In genomic region chr1:38766661-38767572, GRCm38 (mm10) we compare ENCODE assay signal across 9 mouse cellular contexts.
A peak's percentile ranks its signal among the peaks of the same experiment; 100 is the strongest.
DNase-seq lines count a peak whose midpoint lies in the region; ATAC-seq and TF ChIP-seq lines count a peak whose summit lies in the region.
"Had no signal": no experiment of that assay in that cellular context is flagged by ENCODE, and none has a peak within 500 bp of the region (broad histone marks: within the 10 kb centered on the region; RNA-seq: fewer than 3 reads in every experiment).

No protein-coding gene starts in this region.

- H3K4me1 ChIP-seq in heart, embryonic 16.5 days (ENCODE audit: control insufficient read depth, insufficient read depth, low read length), result peaks cover 4% of the 10 kb centered on the region; the same call in 1 of the 2 replicates

- WGBS in heart, embryonic 16.5 days, result 26% methylated on average over 18 of the region's 18 CpGs

- no peak overlapping the region for H3K9ac ChIP-seq in heart, embryonic 16.5 days (ENCODE audit: low read length)

- no peak overlapping the region for H3K4me3 ChIP-seq in heart, embryonic 16.5 days (ENCODE audit: low read length)
- no peak overlapping the region for H3K4me3 ChIP-seq in layer of hippocampus, adult 2 months

- no peaks in the 10 kb centered on the region for H3K9me3 ChIP-seq in heart, embryonic 16.5 days (replicated peaks; ENCODE audit: control insufficient read depth, low read length)

- H3K27me3 ChIP-seq in heart, embryonic 16.5 days (ENCODE audit: control insufficient read depth, insufficient read depth, low read length), result no peaks in the 10 kb centered on the region
- H3K27me3 ChIP-seq: Patski had no signal

- DNase-seq in MEL-GATA-1-ER (ENCODE audit: extremely low read depth, low read depth), result peak; percentile 62
- DNase-seq in embryo, embryonic 9.5 days (ENCODE audit: extremely low spot score), result peak; percentile 90
- peak; percentile 46 to 52 for DNase-seq in kidney, postnatal 25 days
- DNase-seq in testis, postnatal 14 days (ENCODE audit: low spot score), result peak; percentile 68
- DNase-seq in gastrocnemius, adult 18-20 months (ENCODE audit: low spot score), result no peak
- DNase-seq in layer of hippocampus, adult 2 months (ENCODE audit: low spot score in 2 of 2), result no peak

- peak; percentile 79 for ATAC-seq in heart, embryonic 16.5 days (replicated peaks; ENCODE audit: extremely low read depth, insufficient read depth, low FRiP score)
- peak; percentile 88 for ATAC-seq in megakaryocyte progenitor cell, adult 5-6 weeks (replicated peaks; ENCODE audit: poor library complexity)
- ATAC-seq: Patski had no signal

- H3K27ac ChIP-seq in heart, embryonic 16.5 days (ENCODE audit: low read length), result no peak overlapping the region
- H3K27ac ChIP-seq in layer of hippocampus, adult 2 months, result no peak overlapping the region

- no peaks in the 10 kb centered on the region for H3K36me3 ChIP-seq in heart, embryonic 16.5 days (ENCODE audit: control insufficient read depth, insufficient read depth)

- no peak for TF ChIP-seq CTCF in layer of hippocampus, adult 2 months (conservative IDR thresholded peaks at IDR 0.05)

- peak overlapping the region; percentile 27; the same call in 1 of the 2 replicates for H3K4me2 ChIP-seq in heart, embryonic 16.5 days (ENCODE audit: low read depth, low read length)

Comparison
In these comparisons a context has a peak if more than half of its experiments do, and no peak if none do; other contexts are left out.
1. DNase-seq: peak in MEL-GATA-1-ER (single experiment), embryo, embryonic 9.5 days (single experiment), kidney, postnatal 25 days (2 of 2) and testis, postnatal 14 days (single experiment); none in gastrocnemius, adult 18-20 months (single experiment) and layer of hippocampus, adult 2 months (0 of 2).